Mouse (Mus musculus) lung, embryonic 15.5 days (tissue): ENCODE results near the gene Yeats4. TPM values are rescaled to one million over a fixed set of nuclear protein-coding genes. Genes with fewer than 3 reads are reported as not detected.

Experiments used
- ATAC-seq: fragments of 200-750 bp; cut with Nextera tagmentation; 2 replicates; pipeline ENCODE4 v1.8.0; 2017; ENCODE audit warnings: moderate number of reproducible peaks, borderline replicate concordance; ENCODE audit not compliant: low FRiP score, low TSS enrichment; ENCODE audit errors: extremely low read depth
- H3K27ac ChIP-seq: fragments of 300-500 bp; sonication (generic); 2 replicates; pipeline ENCODE4 v1.5.1; 2015; ENCODE audit warnings: moderate library complexity, mild to moderate bottlenecking, inconsistent platforms
- H3K27me3 ChIP-seq: fragments of 300-500 bp; sonication (generic); 2 replicates; pipeline ENCODE4 v1.6.1; 2015; ENCODE audit warnings: inconsistent platforms
- H3K36me3 ChIP-seq: fragments of 300-500 bp; sonication (generic); 2 replicates; pipeline ENCODE4 v1.6.1; 2015; ENCODE audit warnings: inconsistent platforms
- H3K4me1 ChIP-seq: fragments of 300-500 bp; sonication (generic); 2 replicates; pipeline ENCODE4 v1.6.1; 2015; ENCODE audit warnings: inconsistent platforms
- H3K4me2 ChIP-seq: fragments of 300-500 bp; sonication (generic); 2 replicates; pipeline ENCODE4 v1.6.1; 2015; ENCODE audit warnings: inconsistent platforms, mild to moderate bottlenecking, moderate library complexity
- H3K4me3 ChIP-seq: fragments of 300-500 bp; sonication (generic); 2 replicates; pipeline ENCODE4 v1.5.1; 2015; ENCODE audit warnings: mild to moderate bottlenecking, inconsistent platforms
- H3K9ac ChIP-seq: fragments of 300-500 bp; sonication (generic); 2 replicates; pipeline ENCODE4 v1.6.1; 2015; ENCODE audit warnings: inconsistent platforms
- H3K9me3 ChIP-seq: fragments of 300-500 bp; sonication (generic); 2 replicates; pipeline ENCODE4 v1.6.1; 2016; ENCODE audit warnings: inconsistent platforms
- WGBS: fragments of 180-500 bp; shearing (Covaris S2); methylation state at CpG from one replicate; pipeline ENCODE4 v1.1.7; 2015; 5-methylcytosine and 5-hydroxymethylcytosine counted together
- polyA plus RNA-seq: library from polyadenylated mRNA; unstranded; fragments of >200 nt; fragmentation: Nextera tagmentation; extraction: Ambion mirVana; gene quantifications from 2 replicates; pipeline ENCODE4 v1.2.1, GENCODE M21; 2015

Gene Yeats4
- 59.3 and 60.6 TPM in 2 replicates for polyA plus RNA-seq

GRCm38 (mm10) chr10:117224102-117224990, at the start of gene Yeats4:
TSS of gene Yeats4 (minus strand) at chr10:117224507.
- WGBS, result under 1% methylated on average over 63 of the region's 63 CpGs
- H3K9me3 ChIP-seq, result no peaks in the 10 kb centered on the region
- peak within 1 kb of the TSS; percentile 99 for H3K27ac ChIP-seq

GRCm38 (mm10) chr10:117272023-117272422, 47.7 kb upstream of the Yeats4 start:
- H3K27ac ChIP-seq, result no peak overlapping the region
- H3K27me3 ChIP-seq, result no peaks in the 10 kb centered on the region
- no peak overlapping the region for H3K4me2 ChIP-seq
- H3K4me3 ChIP-seq, result no peak overlapping the region
- ATAC-seq, result no peak
- no peaks in the 10 kb centered on the region for H3K36me3 ChIP-seq
- no peaks in the 10 kb centered on the region for H3K4me1 ChIP-seq
- H3K9ac ChIP-seq, result no peak overlapping the region
- H3K9me3 ChIP-seq, result no peaks in the 10 kb centered on the region

More at GRCm38 (mm10) chr10:117224102-117224990, at the start of gene Yeats4:
- H3K4me3 ChIP-seq, result peak within 1 kb of the TSS; percentile 80
- ATAC-seq, result peak; percentile 95
- H3K9ac ChIP-seq, result peak within 1 kb of the TSS; percentile 89
- peaks cover 29% of the 10 kb centered on the region for H3K36me3 ChIP-seq
- H3K4me1 ChIP-seq, result peaks cover 17% of the 10 kb centered on the region
- H3K27me3 ChIP-seq, result no peaks in the 10 kb centered on the region
- peak within 1 kb of the TSS; percentile 69 for H3K4me2 ChIP-seq

GRCm38 (mm10) chr10:117259870-117260269, 35.6 kb upstream of the Yeats4 start:
- ATAC-seq, result no peak
- no peak overlapping the region for H3K27ac ChIP-seq
- H3K4me2 ChIP-seq, result no peak overlapping the region
- H3K27me3 ChIP-seq, result no peaks in the 10 kb centered on the region
- no peaks in the 10 kb centered on the region for H3K36me3 ChIP-seq
- H3K9ac ChIP-seq, result no peak overlapping the region
- H3K9me3 ChIP-seq, result no peaks in the 10 kb centered on the region
- H3K4me1 ChIP-seq, result no peaks in the 10 kb centered on the region
- no peak overlapping the region for H3K4me3 ChIP-seq

GRCm38 (mm10) chr10:117238603-117239002, 14.3 kb upstream of the Yeats4 start, which contains the start of gene 9530003J23Rik:
TSS of gene 9530003J23Rik (minus strand) at chr10:117238703.
- Histone ChIP-seq H3K4me3 (no peak within 1 kb of the TSS), H3K4me2 (no peak within 1 kb of the TSS), H3K36me3 (no peaks in the 10 kb centered on the region), H3K27ac (no peak within 1 kb of the TSS), H3K9ac (no peak within 1 kb of the TSS), H3K4me1 (peaks cover 2% of the 10 kb centered on the region; the same call in 1 of the 2 replicates), H3K27me3 (no peaks in the 10 kb centered on the region), H3K9me3 (no peaks in the 10 kb centered on the region)
- 77% methylated on average over 12 of the region's 12 CpGs for WGBS
- ATAC-seq, result no peak

- H3K9ac ChIP-seq, result no peak overlapping the region
- peaks cover 2% of the 10 kb centered on the region; the same call in 1 of the 2 replicates for H3K4me1 ChIP-seq
- no peaks in the 10 kb centered on the region for H3K36me3 ChIP-seq
- H3K27ac ChIP-seq, result peak overlapping the region; percentile 56
- no peaks in the 10 kb centered on the region for H3K27me3 ChIP-seq
- H3K9me3 ChIP-seq, result no peaks in the 10 kb centered on the region
- WGBS, result 26% methylated on average over 11 of the region's 11 CpGs
- H3K4me2 ChIP-seq, result peak overlapping the region; percentile 40
- H3K4me3 ChIP-seq, result peak overlapping the region; percentile 9; the same call in 1 of the 2 replicates
- ATAC-seq, result peak; percentile 87; the same call in 1 of the 2 replicates
Observed at GRCm38 (mm10) chr10:117235866-117236265, 11.6 kb upstream of the Yeats4 start.

- Histone ChIP-seq H3K4me3 (no peak overlapping the region), H3K27me3 (no peaks in the 10 kb centered on the region), H3K36me3 (no peaks in the 10 kb centered on the region), H3K9me3 (no peaks in the 10 kb centered on the region), H3K4me1 (peaks cover 2% of the 10 kb centered on the region; the same call in 1 of the 2 replicates), H3K27ac (peak overlapping the region; percentile 56; the same call in 1 of the 2 replicates), H3K4me2 (peak overlapping the region; percentile 40; the same call in 1 of the 2 replicates), H3K9ac (no peak overlapping the region)
- no peak for ATAC-seq
- 45% methylated on average over 4 of the region's 4 CpGs for WGBS
Observed at GRCm38 (mm10) chr10:117234825-117235224, 10.5 kb upstream of the Yeats4 start.

- Histone ChIP-seq H3K4me2 (no peak overlapping the region), H3K9me3 (no peaks in the 10 kb centered on the region), H3K4me1 (peaks cover 3% of the 10 kb centered on the region; the same call in 1 of the 2 replicates), H3K4me3 (no peak overlapping the region), H3K36me3 (no peaks in the 10 kb centered on the region), H3K27me3 (no peaks in the 10 kb centered on the region), H3K9ac (no peak overlapping the region), H3K27ac (no peak overlapping the region)
- WGBS, result 66% methylated on average over 16 of the region's 16 CpGs
- ATAC-seq, result no peak
Observed at GRCm38 (mm10) chr10:117229826-117230225, 5.5 kb upstream of the Yeats4 start.

- Histone ChIP-seq H3K4me3 (no peak overlapping the region), H3K9ac (no peak overlapping the region), H3K27me3 (no peaks in the 10 kb centered on the region), H3K4me1 (peaks cover 17% of the 10 kb centered on the region), H3K4me2 (no peak overlapping the region), H3K27ac (no peak overlapping the region), H3K36me3 (peaks cover 14% of the 10 kb centered on the region), H3K9me3 (no peaks in the 10 kb centered on the region)
- 53% methylated on average over 3 of the region's 3 CpGs for WGBS
- ATAC-seq, result no peak
Observed at GRCm38 (mm10) chr10:117226002-117226401, 1.7 kb upstream of the Yeats4 start.

GRCm38 (mm10) chr10:117225094-117225493, 787 bp upstream of the Yeats4 start:
- H3K36me3 ChIP-seq, result peaks cover 21% of the 10 kb centered on the region
- H3K27ac ChIP-seq, result peak overlapping the region; percentile 99; the same call in 1 of the 2 replicates
- peak overlapping the region; percentile 69 for H3K4me2 ChIP-seq
- WGBS, result 48% methylated on average over 8 of the region's 8 CpGs
- H3K9me3 ChIP-seq, result no peaks in the 10 kb centered on the region
- no peak for ATAC-seq
- H3K4me1 ChIP-seq, result peaks cover 17% of the 10 kb centered on the region
- H3K4me3 ChIP-seq, result peak overlapping the region; percentile 80
- no peak overlapping the region for H3K9ac ChIP-seq
- H3K27me3 ChIP-seq, result no peaks in the 10 kb centered on the region

GRCm38 (mm10) chr10:117223758-117224101, 577 bp downstream of the Yeats4 start:
- Histone ChIP-seq H3K9me3 (no peaks in the 10 kb centered on the region), H3K4me2 (peak overlapping the region; percentile 69), H3K36me3 (peaks cover 31% of the 10 kb centered on the region), H3K9ac (peak overlapping the region; percentile 89), H3K4me1 (peaks cover 17% of the 10 kb centered on the region), H3K27me3 (no peaks in the 10 kb centered on the region), H3K4me3 (peak overlapping the region; percentile 80), H3K27ac (no peak overlapping the region)
- ATAC-seq, result no peak
- WGBS, result under 1% methylated on average over 9 of the region's 9 CpGs

GRCm38 (mm10) chr10:117222821-117223220, 1.5 kb downstream of the Yeats4 start:
- 73% methylated on average over 3 of the region's 3 CpGs for WGBS
- Histone ChIP-seq H3K4me2 (peak overlapping the region; percentile 69), H3K36me3 (peaks cover 40% of the 10 kb centered on the region), H3K4me3 (no peak overlapping the region), H3K4me1 (peaks cover 17% of the 10 kb centered on the region), H3K27me3 (no peaks in the 10 kb centered on the region), H3K27ac (no peak overlapping the region), H3K9me3 (no peaks in the 10 kb centered on the region), H3K9ac (no peak overlapping the region)
- no peak for ATAC-seq

- no peak overlapping the region for H3K9ac ChIP-seq
- H3K27ac ChIP-seq, result no peak overlapping the region
- H3K36me3 ChIP-seq, result peaks cover 79% of the 10 kb centered on the region
- no peak overlapping the region for H3K4me3 ChIP-seq
- peaks cover 8% of the 10 kb centered on the region for H3K4me1 ChIP-seq
- H3K27me3 ChIP-seq, result no peaks in the 10 kb centered on the region
- H3K4me2 ChIP-seq, result no peak overlapping the region
- WGBS, result 86% methylated on average over 8 of the region's 8 CpGs
- H3K9me3 ChIP-seq, result no peaks in the 10 kb centered on the region
- ATAC-seq, result no peak
Observed at GRCm38 (mm10) chr10:117218351-117218750, 6.0 kb downstream of the Yeats4 start.
